Mouse (Mus musculus) lung, postnatal 0 days (tissue): ENCODE measurements at regions not wholly inside any gene's neighbourhood (a gene's known extent, or its start where the extent isn't known, plus 50 kb on each side); places are given as distances from the start of the nearest gene placed in this dataset.

Experiments
- CTCF ChIP-seq: IDR thresholded peaks from 2 replicates; pipeline ENCODE4 v1.5.1; 2016; ENCODE audit warnings: antibody characterized with exemption, mild to moderate bottlenecking
- EP300 ChIP-seq: IDR thresholded peaks from 2 replicates; pipeline ENCODE4 v1.6.1; 2016; ENCODE audit warnings: antibody characterized with exemption, mild to moderate bottlenecking, control low read depth

DNA sequence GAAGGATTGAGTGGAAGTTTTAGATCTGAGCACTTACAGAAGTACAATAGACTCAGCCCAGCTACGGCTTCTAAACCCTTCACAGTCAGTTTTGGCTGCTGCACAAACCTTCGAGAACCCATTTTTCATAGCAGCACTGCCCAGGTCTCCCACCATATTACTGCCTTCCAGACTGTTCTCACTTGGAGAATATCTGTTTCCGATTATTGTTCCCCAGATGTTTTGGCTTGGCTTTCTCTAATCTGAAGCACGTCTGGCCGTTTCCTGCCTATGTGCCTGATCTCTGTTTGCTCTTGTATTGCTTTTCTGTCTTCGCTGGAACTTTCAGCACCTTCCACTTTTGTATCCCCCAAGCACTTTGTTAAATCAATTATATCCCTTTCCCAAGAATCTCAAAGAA is 368.0 kb downstream of the Mllt3 start:
- TF ChIP-seq CTCF = no peak
- TF ChIP-seq EP300 = no peak
